Mouse (Mus musculus): ENCODE data around the gene Ehmt1. TPM values are rescaled to one million over a fixed set of nuclear protein-coding genes. Genes with fewer than 3 reads are reported as not detected.
A peak's percentile ranks its signal among the peaks of the same experiment; 100 is the strongest.

The Ehmt1 gene
- polyA plus RNA-seq, 1 experiment from 2014 or later, result 122 TPM

DNA sequence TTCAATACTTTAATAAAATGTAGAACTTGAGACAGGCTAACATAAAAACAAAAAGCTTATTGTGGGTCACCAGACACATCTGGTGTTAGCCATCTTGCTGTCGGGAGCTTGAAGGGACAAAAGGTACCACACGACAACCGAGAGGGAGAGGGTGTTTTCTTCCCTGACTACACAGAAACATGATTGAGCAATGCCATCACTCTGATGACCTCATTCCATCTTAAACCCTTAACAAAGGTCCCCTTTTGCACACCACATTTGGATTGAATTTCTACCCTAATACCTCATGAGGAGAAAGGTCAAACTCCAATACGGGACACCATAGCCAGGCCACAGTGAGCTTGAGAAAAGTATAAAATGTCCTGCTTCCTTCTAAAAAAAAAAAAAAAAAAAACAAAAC is 132.2 kb downstream of the Ehmt1 start:
- WGBS, result 56% methylated on average over 4 of the region's 4 CpGs
- Histone ChIP-seq H3K4me2 (no peak overlapping the region), H3K27me3 (no peaks in the 10 kb centered on the region), H3K9ac (replicated peaks) (no peak overlapping the region), H3K4me1 (replicated peaks) (no peaks in the 10 kb centered on the region), H3K27ac (peak overlapping the region; percentile 42), H3K36me3 (peaks cover 28% of the 10 kb centered on the region), H3K9me3 (0 out of 2 replicates have a peak, but pooled peaks cover 3% of the 10 kb centered on the region), H3K4me3 (replicated peaks) (no peak overlapping the region)
- ATAC-seq (ENCODE audit: insufficient number of reproducible peaks, insufficient read depth, low FRiP score, low TSS enrichment, low read depth), result no peak

DNA sequence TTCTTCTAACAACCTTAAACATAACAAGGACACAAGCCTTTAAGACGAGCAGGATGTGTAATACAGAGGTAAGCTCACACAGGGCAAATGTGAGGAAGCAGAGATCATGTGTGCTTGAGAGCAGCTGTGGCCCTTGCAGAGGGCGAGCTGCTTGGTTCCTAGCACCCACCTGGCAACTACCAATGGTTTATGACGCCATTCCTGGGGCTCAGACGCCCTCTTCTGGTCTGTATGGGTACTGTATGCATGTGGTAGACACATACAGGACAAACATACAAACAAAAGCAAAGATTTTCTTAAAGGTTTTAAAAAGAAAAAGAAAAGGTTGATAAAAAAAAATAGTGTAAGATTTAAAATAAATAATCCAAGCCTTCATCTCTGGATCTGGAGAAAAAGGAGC is 138.2 kb downstream of the Ehmt1 start:
- Histone ChIP-seq H3K27me3 (no peaks in the 10 kb centered on the region), H3K36me3 (no peaks in the 10 kb centered on the region), H3K4me2 (no peak overlapping the region), H3K9ac (replicated peaks) (no peak overlapping the region), H3K4me1 (replicated peaks) (peaks cover 6% of the 10 kb centered on the region; the same call in 1 of the 2 replicates), H3K4me3 (replicated peaks) (no peak overlapping the region), H3K27ac (no peak overlapping the region), H3K9me3 (0 out of 2 replicates have a peak, but pooled peaks cover 10% of the 10 kb centered on the region)
- WGBS, result 45% methylated on average over 4 of the region's 4 CpGs
- no peak for ATAC-seq (ENCODE audit: insufficient number of reproducible peaks, insufficient read depth, low FRiP score, low TSS enrichment, low read depth)

DNA sequence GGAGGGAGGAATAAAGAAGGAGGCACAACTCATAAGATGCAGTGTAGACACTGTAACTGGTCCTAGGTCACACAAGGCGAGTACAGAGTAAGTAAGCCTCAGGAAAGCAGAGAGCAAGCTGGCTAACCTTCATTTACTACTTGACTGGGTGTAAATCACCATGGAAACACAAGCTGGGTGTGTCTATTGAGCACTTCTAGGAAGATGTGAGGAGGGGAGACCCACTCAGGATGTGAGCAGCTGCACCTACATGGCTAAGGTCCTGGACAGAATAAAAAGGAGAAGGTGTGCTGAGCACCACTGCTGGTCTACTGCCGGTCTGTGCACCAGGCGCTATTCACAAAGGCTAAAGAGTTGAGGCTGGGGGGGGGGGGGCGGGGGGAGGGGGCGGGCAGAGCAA is 142.6 kb downstream of the Ehmt1 start:
- Histone ChIP-seq H3K9ac (replicated peaks) (no peak overlapping the region), H3K4me2 (no peak overlapping the region), H3K27me3 (no peaks in the 10 kb centered on the region), H3K4me3 (replicated peaks) (no peak overlapping the region), H3K4me1 (replicated peaks) (peaks cover 6% of the 10 kb centered on the region; the same call in 1 of the 2 replicates), H3K9me3 (0 out of 2 replicates have a peak, but pooled peaks cover 6% of the 10 kb centered on the region), H3K27ac (no peak overlapping the region), H3K36me3 (no peaks in the 10 kb centered on the region)
- 19% methylated on average over 3 of the region's 5 CpGs for WGBS
- ATAC-seq (ENCODE audit: insufficient number of reproducible peaks, insufficient read depth, low FRiP score, low TSS enrichment, low read depth), result no peak

DNA sequence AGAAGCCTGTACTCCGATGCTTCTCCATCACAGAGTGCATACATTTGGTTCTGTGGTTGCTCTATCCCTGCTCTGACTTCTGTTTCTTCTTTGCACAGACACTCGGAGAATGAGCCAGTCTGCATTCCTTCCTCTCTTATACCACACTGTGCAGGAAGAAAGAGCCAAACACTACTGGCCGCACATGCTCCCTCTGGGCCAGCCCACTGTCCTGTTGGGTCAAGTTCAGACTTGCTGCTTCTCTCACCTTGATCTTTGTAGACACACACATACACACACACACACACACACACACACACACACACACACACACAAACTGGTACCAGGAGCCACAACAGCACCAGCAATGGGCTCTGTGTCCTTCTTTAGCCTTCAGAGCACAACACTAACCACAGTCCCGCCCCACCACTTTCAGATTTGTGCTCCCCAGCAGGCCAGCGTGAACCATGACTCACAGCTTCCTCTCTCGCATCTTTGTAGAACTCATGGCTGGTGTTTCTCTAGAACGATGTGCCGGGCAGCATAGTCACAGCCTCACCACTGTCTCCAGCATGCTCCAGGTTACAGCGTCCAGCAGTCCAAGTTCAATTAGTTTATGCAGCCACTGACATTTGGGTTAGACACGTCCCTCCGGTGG is 143.3 kb downstream of the Ehmt1 start:
- Histone ChIP-seq H3K27me3 (no peaks in the 10 kb centered on the region), H3K4me1 (replicated peaks) (peaks cover 6% of the 10 kb centered on the region; the same call in 1 of the 2 replicates), H3K4me2 (no peak overlapping the region), H3K9ac (replicated peaks) (no peak overlapping the region), H3K9me3 (0 out of 2 replicates have a peak, but pooled peaks cover 6% of the 10 kb centered on the region), H3K36me3 (no peaks in the 10 kb centered on the region), H3K4me3 (replicated peaks) (no peak overlapping the region), H3K27ac (no peak overlapping the region)
- ATAC-seq (ENCODE audit: insufficient number of reproducible peaks, insufficient read depth, low FRiP score, low TSS enrichment, low read depth), result no peak
- WGBS, result 75% methylated on average over 11 of the region's 11 CpGs

DNA sequence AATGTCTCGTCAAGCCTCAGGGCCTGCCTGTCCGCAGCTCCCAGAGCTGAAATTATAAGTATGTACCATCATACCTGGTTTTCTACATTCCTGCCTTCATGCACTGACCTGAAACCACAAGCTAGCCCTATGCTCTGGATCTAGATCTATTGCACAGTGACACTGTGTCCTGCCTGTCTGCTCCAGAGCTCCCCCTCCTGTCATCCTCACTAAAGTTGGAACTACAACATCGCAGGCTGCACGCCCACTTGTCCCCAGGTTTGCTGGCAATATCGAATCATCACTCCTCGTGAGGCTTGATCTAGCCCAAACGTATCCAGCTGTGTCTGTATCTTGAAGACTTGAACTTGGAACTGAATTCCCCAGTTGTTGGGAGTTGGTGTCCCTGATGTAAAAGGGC is 144.6 kb downstream of the Ehmt1 start:
- Histone ChIP-seq H3K4me2 (no peak overlapping the region), H3K4me3 (replicated peaks) (no peak overlapping the region), H3K36me3 (no peaks in the 10 kb centered on the region), H3K9me3 (no peaks in the 10 kb centered on the region), H3K4me1 (replicated peaks) (peaks cover 6% of the 10 kb centered on the region; the same call in 1 of the 2 replicates), H3K9ac (replicated peaks) (no peak overlapping the region), H3K27ac (no peak overlapping the region), H3K27me3 (no peaks in the 10 kb centered on the region)
- no peak for ATAC-seq (ENCODE audit: insufficient number of reproducible peaks, insufficient read depth, low FRiP score, low TSS enrichment, low read depth)
- 65% methylated on average over 7 of the region's 7 CpGs for WGBS

DNA sequence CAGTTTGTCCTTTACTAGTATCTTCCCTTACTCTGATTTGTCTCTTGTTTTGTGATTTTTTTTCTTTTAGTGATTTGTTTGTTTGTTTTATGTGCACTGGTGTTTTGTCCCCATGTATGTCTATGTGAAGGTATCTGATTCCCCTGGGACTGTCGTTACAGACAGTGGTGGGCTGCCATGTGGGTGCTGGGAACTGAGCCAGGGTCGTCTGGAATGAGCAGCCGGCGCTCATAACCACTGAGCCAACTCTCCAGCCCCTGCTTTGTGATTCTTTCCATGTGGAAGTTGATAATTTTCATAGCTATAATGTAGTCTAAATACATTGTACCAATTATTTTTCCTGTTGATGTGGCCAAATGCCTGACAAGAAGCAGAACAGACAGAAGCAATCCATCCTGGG is 148.6 kb downstream of the Ehmt1 start:
- 0 out of 2 replicates have a peak, but pooled peaks cover 5% of the 10 kb centered on the region for H3K27me3 ChIP-seq
- no peak for ATAC-seq (ENCODE audit: insufficient number of reproducible peaks, insufficient read depth, low FRiP score, low TSS enrichment, low read depth)
- 84% methylated on average over 4 of the region's 4 CpGs for WGBS

DNA sequence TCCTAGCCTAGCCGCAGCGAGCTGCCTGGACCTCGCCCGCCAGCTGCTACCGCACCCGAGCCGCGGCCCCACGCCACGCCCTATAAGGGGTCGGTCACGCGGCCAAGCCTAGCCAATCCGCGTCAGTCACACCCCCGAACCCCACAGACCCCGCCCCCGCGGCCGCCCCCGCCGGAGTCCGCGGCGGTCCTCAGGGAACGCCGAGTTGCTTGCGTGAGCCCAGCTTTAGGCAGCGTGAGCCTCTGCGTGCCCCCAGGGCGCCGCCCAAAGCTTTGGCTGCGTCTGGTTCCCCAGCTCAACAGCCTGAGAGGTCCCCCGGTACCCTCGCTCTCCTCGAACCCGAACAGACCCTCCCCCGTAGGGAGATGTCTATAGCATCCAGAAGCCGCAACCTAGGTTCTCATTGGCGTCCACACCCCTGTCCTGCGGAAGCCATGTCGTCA is 156.3 kb downstream of the Ehmt1 start, which contains the start of gene Cacna1b:
TSS of gene Cacna1b (minus strand) at position 38 of the 443 bp plus-strand sequence.
- Histone ChIP-seq H3K27ac (no peak within 1 kb of the TSS), H3K9me3 (no peaks in the 10 kb centered on the region), H3K27me3 (peaks cover 51% of the 10 kb centered on the region), H3K36me3 (no peaks in the 10 kb centered on the region), H3K9ac (replicated peaks) (peak within 1 kb of the TSS; percentile 37), H3K4me2 (peak within 1 kb of the TSS; percentile 100), H3K4me1 (replicated peaks) (peaks cover 13% of the 10 kb centered on the region), H3K4me3 (replicated peaks) (peak within 1 kb of the TSS; percentile 62)
- peak; percentile 78 for ATAC-seq (ENCODE audit: insufficient number of reproducible peaks, insufficient read depth, low FRiP score, low TSS enrichment, low read depth)
- WGBS, result under 1% methylated on average over 42 of the region's 42 CpGs

More for the DNA sequence above, 148.6 kb downstream of the Ehmt1 start:
- Histone ChIP-seq H3K9me3 (no peaks in the 10 kb centered on the region), H3K9ac (replicated peaks) (no peak overlapping the region), H3K4me1 (replicated peaks) (no peaks in the 10 kb centered on the region), H3K4me3 (replicated peaks) (no peak overlapping the region), H3K4me2 (no peak overlapping the region), H3K27ac (no peak overlapping the region), H3K36me3 (no peaks in the 10 kb centered on the region)

DNA sequence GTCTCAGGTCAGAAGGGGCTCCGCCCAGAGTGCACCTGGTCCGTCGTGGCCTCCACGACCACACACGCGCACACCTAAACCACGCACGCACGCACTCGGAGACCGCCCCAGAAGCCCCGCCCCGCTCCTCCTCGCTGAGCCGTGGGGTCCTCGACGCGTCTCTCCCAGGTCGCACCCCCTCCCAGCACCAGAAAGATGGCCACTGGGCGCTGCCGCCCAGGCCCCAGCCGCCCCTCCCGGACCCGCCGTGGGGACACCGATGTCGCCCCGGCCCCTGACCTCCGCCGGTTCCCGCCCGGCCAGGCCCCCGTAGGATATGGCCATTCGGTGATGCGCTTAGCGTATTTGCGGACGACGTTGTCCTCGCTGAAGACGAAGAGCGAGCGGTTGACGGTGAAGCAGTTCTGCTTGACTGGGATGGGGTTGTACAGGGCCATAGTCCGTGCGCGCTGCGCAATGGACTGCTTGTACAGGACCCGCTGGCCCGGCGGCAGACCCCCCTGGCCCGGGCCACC is 156.9 kb downstream of the Ehmt1 start:
- ATAC-seq (ENCODE audit: insufficient number of reproducible peaks, insufficient read depth, low FRiP score, low TSS enrichment, low read depth), result peak; percentile 68
- Histone ChIP-seq H3K4me3 (replicated peaks) (peak overlapping the region; percentile 62), H3K4me1 (replicated peaks) (peaks cover 13% of the 10 kb centered on the region), H3K9me3 (no peaks in the 10 kb centered on the region), H3K36me3 (no peaks in the 10 kb centered on the region), H3K27me3 (peaks cover 51% of the 10 kb centered on the region), H3K4me2 (peak overlapping the region; percentile 100), H3K9ac (replicated peaks) (peak overlapping the region; percentile 37), H3K27ac (no peak overlapping the region)
- 1% methylated on average over 52 of the region's 52 CpGs for WGBS

DNA sequence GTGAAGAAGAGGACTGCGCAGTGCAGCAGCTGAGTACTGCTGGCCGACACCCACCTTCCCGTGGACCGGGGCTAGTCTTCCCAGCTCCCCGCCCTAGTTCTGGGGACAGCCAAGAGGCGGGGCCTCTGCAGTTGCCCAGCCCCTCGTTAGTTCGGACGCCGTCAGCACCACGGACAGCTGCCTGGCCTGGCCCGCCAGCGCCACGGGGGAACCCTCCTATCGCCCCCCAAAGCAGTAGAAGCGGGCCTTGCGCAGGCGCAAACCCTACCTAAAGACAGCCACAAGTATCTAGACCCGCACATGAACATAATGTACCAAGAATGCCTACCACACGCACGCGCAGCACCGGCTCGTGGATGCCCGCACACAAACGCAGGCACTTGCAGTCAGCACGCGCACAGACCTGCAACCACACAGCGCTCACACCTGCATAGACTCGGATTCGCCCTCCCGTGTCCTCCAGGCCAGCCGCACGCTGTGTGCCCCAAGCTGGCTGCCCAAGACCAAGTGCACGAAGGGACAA is 157.4 kb downstream of the Ehmt1 start:
- H3K27ac ChIP-seq, result no peak overlapping the region
- peaks cover 13% of the 10 kb centered on the region for H3K4me1 ChIP-seq (replicated peaks)
- no peak overlapping the region for H3K9ac ChIP-seq (replicated peaks)
- peaks cover 51% of the 10 kb centered on the region for H3K27me3 ChIP-seq
- peak overlapping the region; percentile 62 for H3K4me3 ChIP-seq (replicated peaks)
- peak; percentile 67 for ATAC-seq (ENCODE audit: insufficient number of reproducible peaks, insufficient read depth, low FRiP score, low TSS enrichment, low read depth)
- no peaks in the 10 kb centered on the region for H3K36me3 ChIP-seq
- WGBS, result under 1% methylated on average over 34 of the region's 35 CpGs
- peak overlapping the region; percentile 100 for H3K4me2 ChIP-seq
- no peaks in the 10 kb centered on the region for H3K9me3 ChIP-seq

DNA sequence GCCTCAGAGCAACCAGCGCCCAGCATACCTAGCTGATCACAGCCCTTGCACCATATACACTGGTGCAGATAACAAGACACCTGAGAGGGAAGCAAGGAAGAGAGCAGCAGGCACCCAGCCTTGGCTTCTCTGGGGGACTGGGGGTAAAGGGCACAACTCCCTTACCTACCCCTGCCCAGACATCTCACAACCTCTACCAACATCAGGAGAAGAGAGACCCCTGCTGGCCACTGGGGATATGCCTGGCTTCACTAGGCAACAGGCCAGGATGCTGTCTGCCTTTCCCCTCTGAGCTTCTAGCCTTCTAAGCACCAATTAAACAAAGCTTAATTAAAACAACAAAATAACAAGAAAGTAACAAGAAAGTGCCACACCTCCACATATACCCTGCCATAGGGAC is 164.1 kb downstream of the Ehmt1 start:
- no peaks in the 10 kb centered on the region for H3K36me3 ChIP-seq
- ATAC-seq (ENCODE audit: insufficient number of reproducible peaks, insufficient read depth, low FRiP score, low TSS enrichment, low read depth), result no peak
- H3K4me1 ChIP-seq (replicated peaks), result no peaks in the 10 kb centered on the region
- H3K9ac ChIP-seq (replicated peaks), result no peak overlapping the region
- no peak overlapping the region for H3K4me3 ChIP-seq (replicated peaks)
- 95% methylated on average over 1 of the region's 1 CpGs for WGBS
- H3K9me3 ChIP-seq, result no peaks in the 10 kb centered on the region
- no peak overlapping the region for H3K27ac ChIP-seq
- H3K27me3 ChIP-seq, result peaks cover 5% of the 10 kb centered on the region
- H3K4me2 ChIP-seq, result no peak overlapping the region

DNA sequence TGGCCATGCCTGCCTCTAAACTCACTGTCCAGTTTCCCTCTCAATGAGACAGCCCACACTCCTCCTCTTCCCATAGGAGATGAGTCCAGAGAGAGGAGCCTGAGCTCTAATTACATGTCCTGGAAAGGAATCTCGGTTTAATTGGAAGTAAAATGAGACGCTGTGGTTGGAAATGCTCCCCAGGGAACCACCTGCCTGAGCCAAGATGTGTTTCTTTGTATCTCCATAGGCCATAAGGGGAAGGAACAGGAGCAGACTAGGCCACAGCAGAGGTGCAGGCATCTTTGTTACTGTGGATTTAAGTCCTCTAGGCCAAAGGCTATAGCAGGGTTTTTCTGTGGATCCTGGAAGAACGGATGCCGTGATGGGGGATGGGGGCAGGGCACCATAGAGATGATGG is 166.8 kb downstream of the Ehmt1 start:
- H3K9ac ChIP-seq (replicated peaks), result no peak overlapping the region
- H3K9me3 ChIP-seq, result no peaks in the 10 kb centered on the region
- no peak overlapping the region for H3K27ac ChIP-seq
- no peak for ATAC-seq (ENCODE audit: insufficient number of reproducible peaks, insufficient read depth, low FRiP score, low TSS enrichment, low read depth)
- H3K27me3 ChIP-seq, result no peaks in the 10 kb centered on the region
- no peaks in the 10 kb centered on the region for H3K36me3 ChIP-seq
- H3K4me2 ChIP-seq, result no peak overlapping the region
- 61% methylated on average over 4 of the region's 4 CpGs for WGBS
- H3K4me1 ChIP-seq (replicated peaks), result no peaks in the 10 kb centered on the region
- no peak overlapping the region for H3K4me3 ChIP-seq (replicated peaks)

Measured in limb, embryonic 12.5 days (tissue).